Mouse (Mus musculus): ENCODE data around the gene Snrpb2. TPM values are rescaled to one million over a fixed set of nuclear protein-coding genes. Genes with fewer than 3 reads are reported as not detected.

The Snrpb2 gene
- total RNA-seq (2023) = 53.0 TPM

GRCm38 (mm10) chr2:143062812-143063792 is at the start of gene Snrpb2:
Snrpb2 (plus strand) TSS chr2:143063039.

GRCm38 (mm10) chr2:143078198-143078851 is 15.5 kb downstream of the Snrpb2 start, which contains the start of gene Otor:
Otor (plus strand) TSS chr2:143078473.

Other genes starting within 250 kb of the Snrpb2 start
- gene Kif16b, start 161.5 kb upstream of the Snrpb2 start, total RNA-seq (2023) = 29.1 TPM
- gene Otor, start 15.4 kb downstream of the Snrpb2 start, total RNA-seq (2023) = not detected

All from CD4-positive naive resting alpha-beta T cell, adult 57 days (primary cell).